Mouse (Mus musculus): ENCODE results near the gene Dcaf7.

DNA sequence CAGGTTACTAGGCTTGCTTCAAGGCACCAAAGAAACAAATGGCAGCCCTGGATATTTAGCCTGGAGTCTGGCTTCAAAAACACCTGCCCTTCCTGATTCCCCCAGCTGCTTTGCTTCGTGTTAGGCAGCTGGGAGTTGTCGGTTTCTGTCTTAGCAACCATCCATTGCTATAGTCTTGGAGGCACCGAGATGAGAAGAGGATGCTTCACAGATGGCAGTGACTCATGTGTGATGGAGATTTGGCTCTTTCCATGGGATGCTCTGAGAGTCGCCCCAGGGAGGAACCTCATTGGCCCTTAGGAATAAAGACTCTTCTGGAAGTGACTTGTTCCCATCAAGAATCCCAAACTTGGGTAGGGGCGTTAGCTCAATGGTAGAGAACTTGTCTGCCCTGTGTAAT, 20.2 kb upstream of the Dcaf7 start:
- TF ChIP-seq CTCF (IDR thresholded peaks at IDR 0.05; ENCODE audit: low read depth), result no peak
- no peak for TF ChIP-seq EP300 (IDR thresholded peaks at IDR 0.05; ENCODE audit: low read depth)

Data from heart, postnatal 0 days (tissue).